Mouse (Mus musculus) retina, postnatal 7 days (tissue): ENCODE results near the gene Tpt1.
"Not testable (repeated sequence)": the region's sequence is repeated elsewhere in the genome, so short reads cannot be mapped to it uniquely, and the experiment has no call there.

Experiments
- DNase-seq: peaks from one replicate; pipeline ENCODE4 v3.0.0-alpha.2; 2012; ENCODE audit warnings: low read depth, low spot score

The Tpt1 gene

DNA sequence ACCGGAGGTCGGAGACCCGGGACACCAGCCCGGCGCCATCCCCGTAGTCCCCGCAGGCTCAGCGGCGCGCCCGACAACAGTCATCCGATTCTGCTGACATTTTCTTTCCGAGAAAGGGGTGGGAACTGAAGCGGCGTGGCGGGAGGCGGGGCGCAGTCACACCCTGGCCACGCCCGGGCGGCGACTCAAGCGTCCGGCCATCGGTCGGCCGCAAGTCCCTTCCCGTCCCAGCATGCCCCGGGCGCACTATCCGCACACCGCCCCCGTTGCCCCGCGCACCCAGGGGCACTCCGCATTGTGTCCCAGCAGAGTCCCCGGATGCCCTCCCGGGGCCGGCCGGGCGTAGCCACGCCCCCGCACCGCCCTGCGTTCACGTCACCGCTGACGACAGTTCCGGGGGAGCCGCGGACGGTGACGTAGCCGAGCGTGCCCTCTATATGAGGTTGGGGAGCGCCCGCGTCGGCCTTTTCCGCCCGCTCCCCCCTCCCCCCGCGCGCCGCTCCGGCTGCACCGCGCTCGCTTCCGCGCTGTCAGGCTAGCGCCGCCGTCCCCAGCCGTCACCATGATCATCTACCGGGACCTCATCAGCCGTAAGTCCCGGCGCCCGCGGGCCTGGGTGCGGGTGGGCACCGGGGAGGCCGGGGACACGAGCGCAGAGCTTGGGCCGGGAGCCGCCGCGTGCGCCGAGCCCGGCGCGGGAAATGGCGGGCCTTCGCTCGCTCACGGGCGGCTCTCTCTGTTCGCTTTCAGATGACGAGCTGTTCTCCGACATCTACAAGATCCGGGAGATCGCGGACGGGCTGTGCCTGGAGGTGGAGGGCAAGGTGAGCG lies at the start of gene Tpt1:
Gene Tpt1 (plus strand): TSS at position 227 of the 831 bp plus-strand sequence.
- DNase-seq, result peak; percentile 99

DNA sequence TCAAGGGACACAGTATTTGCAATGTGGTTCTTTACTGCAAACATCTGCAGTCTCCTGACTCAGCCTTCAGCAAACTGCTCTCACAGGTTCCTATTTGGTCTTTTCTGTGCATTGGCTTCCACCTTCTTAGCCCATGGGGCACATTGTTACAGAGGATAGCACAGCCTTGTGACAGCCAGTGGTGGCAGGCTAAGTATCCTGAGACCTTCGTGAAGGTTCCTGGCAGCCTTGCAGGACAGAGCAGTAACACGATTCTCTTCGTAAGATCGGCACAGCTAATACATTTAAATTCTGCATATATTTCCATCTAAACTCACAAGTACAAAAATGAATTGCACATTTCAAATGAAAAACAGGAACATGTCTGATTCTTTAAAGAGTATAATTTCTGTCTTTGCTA lies 49.0 kb upstream of the Tpt1 start:
- no peak for DNase-seq

GRCm38 (mm10) chr14:75797769-75798386 lies 47.0 kb upstream of the Tpt1 start:
- DNase-seq, result no peak

- no peak for DNase-seq
Observed at GRCm38 (mm10) chr14:75807800-75808199, 37.1 kb upstream of the Tpt1 start.

- no peak for DNase-seq
Observed at GRCm38 (mm10) chr14:75809931-75810330, 35.0 kb upstream of the Tpt1 start.

- DNase-seq, result no peak
Observed at GRCm38 (mm10) chr14:75818528-75818927, 26.4 kb upstream of the Tpt1 start.

DNA sequence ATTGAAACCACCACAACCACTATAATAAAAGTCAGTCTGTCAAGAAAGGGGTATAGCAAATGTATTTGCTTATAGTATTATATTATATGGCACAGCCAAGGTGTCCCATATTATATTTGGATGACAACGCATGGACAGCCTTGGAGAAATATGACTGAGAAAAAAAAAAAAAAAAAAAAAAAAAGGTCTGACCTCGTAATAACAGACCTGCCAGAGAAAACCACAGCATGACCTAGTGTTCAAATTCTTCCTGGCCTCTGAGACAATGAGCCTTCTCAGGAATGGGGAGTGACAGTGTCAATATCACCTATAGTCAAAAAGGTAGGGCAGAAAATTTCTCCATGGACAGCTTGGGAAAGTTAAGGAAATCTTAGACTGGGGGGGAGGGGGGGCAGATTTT lies 25.6 kb upstream of the Tpt1 start:
- no peak for DNase-seq

- DNase-seq, result no peak
Observed at GRCm38 (mm10) chr14:75820007-75820406, 24.9 kb upstream of the Tpt1 start.

DNA sequence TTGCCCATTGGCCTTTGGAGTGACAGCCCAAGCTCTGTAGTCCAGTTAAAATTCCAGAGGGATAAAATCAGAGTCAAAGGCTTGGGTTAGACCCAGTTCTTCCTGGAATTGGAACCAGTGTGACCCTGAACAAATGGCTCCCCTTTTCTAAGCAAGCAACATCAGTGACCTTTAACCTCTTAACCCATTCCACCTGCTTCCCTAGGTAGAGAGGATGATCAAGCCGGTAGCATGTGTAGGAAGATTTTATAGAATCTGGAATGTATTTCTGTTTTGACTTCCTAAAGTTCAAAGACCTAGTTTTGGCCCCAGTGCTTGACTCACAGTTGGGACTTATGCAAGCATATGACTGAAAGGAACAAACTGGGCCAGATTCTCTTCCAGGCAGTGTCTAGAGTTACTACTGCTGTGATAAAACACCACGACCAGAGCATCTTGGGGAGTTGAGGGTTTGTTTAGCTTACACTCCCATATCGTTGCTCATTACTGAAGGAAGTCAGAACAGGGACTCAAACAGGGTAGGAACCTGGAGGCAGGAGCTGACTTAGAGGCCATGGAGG lies 18.0 kb upstream of the Tpt1 start:
- DNase-seq, result no peak

DNA sequence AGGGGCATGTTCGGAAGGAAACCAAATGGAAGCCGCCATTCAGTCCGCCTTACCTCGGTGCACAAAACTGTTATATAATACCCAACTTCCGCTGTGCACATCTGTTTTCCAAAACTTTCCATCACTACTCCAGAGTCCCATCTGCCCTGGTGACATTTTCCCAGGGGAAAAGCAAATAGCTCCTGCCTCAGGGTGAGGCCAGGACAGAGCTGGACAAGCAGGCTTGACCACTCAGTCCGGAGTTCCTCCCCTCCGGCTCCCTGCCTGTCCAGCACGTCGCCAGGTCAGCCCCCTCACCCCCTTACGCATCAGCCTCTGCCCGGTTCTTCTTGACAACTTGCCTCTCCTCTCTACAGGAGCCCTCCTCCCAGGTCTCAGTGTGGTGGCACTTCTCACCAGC lies 16.7 kb upstream of the Tpt1 start:
- no peak for DNase-seq

DNA sequence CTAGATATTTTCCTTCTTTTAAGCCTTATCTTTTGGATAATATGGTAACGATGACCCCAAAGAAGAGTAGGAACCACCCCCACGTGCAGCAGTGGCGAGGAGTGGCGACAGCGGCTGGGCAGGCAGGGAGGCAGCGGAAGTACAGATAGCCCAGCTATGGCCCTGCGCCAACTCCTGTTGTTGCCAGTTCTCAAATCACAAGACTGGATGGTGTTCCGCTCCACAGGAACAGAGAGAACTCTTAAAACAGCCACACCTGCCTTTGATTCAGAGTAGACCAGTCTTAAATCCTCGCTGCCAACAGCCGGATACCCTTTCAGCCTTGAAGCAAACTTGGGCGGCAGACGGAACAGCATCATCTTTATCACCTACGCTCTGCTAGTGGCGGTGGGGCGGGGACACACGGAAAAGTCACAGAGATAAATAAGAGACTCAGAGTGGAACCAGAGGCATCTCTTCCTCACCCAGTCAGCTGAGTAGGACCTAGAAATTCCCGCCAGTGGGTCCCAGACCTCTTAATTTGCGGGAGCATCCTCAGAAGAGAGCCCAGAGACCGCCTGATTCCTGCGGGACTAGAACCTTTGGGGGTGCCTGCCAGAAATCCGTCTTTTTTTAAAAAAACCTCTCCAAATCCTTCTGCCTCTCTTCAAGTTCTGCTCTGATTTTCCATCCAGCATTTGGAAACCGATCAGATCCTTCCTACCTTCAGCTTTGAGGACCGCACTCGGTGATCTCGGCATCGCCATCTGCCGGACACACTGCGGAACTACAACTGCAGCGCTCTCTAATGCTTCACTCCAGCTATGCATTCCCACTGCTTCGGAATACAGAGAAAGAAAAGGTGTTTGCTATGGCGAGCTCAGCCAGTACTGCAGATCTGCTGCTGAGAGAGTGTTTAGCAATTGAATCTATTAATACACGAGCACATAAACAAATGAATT lies 15.8 kb upstream of the Tpt1 start:
- DNase-seq, result peak; percentile 74

- not testable (repeated sequence) for DNase-seq
Observed at GRCm38 (mm10) chr14:75829817-75830216, 15.1 kb upstream of the Tpt1 start.

GRCm38 (mm10) chr14:75832031-75832430 lies 12.9 kb upstream of the Tpt1 start:
- no peak for DNase-seq

GRCm38 (mm10) chr14:75832982-75833381 lies 11.9 kb upstream of the Tpt1 start:
- no peak for DNase-seq

- no peak for DNase-seq
Observed at GRCm38 (mm10) chr14:75833546-75834250, 11.2 kb upstream of the Tpt1 start.

DNA sequence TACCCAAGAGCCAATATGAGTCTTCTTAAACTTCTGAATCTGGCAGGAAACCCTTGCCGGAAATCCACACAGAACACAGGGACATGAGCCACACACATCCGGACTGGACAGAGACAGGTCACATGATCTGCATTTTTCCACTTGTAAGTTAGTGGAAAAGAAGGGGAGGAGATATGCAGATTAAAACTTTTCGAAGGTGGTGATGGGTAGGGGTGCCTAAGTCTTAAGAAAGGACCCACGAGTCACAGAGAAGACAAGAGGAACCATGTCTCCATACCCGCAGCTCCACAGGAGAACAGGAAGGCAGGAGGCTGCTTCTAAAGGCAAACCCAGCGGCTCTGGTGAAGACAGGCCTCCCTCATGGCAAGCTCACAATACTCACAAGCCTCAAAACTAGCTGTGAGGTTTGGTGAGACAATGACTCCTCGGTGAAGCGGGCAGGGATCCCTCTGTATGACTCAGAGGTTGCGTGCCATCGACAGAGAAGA lies 10.6 kb upstream of the Tpt1 start:
- no peak for DNase-seq

DNA sequence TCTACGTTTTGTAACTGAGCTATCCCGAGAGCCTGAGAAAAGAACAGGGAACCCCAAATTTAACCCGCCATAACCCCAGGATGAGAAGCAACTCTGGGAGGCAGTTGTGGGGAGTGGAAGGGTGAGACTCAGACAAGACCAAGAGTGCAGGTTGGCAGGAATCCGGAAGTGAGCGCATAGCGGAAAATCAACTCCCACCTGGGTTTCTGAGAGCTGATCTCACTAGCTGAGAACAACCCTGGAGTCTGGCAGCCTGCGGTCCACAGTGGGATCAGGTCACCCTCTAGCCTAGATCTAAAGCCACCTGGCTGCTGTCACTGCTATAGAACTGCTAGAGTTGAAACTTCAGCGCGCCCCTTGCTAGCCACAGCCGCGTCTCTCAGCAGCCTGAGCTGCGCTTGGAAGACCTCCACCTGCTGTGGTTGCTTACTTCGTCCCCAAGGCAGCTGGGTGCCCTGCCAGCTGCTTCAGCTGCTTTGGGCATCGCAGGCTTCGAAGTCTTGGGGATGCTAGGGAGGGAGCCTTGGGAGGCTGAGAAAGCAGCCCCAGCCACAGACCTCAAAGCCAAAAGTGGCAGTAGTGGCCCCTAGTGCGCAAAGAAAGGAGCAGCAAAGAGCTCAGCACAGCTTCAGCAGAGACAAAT lies 10.0 kb upstream of the Tpt1 start:
- DNase-seq, result no peak

- no peak for DNase-seq
Observed at GRCm38 (mm10) chr14:75836579-75836978, 8.3 kb upstream of the Tpt1 start.

DNA sequence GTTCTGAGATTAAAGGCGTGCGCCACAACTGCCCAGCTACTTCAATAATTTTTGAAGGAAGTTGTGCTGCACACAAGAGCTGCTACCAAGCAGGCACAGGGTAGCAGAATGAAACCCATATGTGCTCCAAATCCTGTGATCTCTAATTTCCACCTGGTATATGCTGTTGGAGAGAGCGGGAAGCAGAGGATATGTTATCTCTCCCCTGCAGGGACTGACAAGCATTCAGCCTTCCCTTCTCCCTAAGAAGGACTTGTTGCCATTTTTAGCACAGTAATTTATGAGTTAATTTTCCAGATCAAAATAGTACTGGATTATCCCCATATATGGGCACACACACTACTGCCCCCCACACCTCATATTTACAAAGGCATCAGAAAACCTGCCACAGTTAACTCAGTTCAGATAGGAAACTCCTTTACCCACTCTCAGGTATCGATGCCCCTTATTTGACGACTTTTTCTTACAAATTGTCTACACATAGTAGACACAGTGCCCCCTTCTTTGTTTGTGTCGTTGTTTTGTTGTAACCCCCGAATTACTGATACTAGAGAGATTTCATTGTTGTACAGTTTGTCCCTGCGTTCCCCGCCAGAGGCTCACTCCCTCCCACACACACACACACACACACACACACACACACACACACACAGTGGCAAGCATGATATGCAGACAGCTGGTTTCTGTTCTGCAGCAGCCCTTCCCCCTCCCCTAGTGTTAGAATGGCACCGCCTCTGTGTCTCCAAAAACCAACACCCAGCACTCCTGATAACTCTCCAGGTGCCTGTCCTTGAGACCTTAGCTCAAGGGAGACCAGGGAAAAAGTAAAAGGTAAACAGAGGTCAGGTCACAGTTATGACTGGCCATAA lies 7.6 kb upstream of the Tpt1 start:
- DNase-seq, result no peak
